Mouse (Mus musculus) embryo, embryonic 11 days (tissue): Measurements from ENCODE around the gene Ncbp2.

Experiments used
- DNase-seq: peaks from one replicate; pipeline ENCODE4 v3.0.0-alpha.2; 2015

Gene Ncbp2

DNA sequence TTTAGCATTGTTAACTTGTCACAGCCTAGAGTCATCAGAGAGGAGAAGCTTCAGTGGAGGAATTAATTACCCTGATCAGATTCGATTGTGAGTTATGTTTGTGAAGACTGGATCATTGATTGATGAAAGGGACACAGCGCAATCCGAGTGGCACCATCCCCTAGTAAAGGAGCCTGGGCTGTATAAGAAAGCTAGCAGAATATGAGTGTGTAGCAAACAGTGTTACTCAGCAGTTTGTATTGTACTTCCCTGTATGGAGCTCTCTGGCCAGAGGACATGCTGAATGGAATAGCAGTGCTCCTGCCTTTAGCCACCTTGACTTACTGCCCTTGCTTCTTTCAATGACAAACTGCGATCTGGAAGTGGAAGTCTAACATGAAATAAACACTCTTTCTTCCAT lies 62.0 kb downstream of the Ncbp2 start:
- DNase-seq: no peak
